Mouse (Mus musculus): ENCODE measurements around the gene Tmprss11e. TPM values are rescaled to one million over a fixed set of nuclear protein-coding genes. Genes with fewer than 3 reads are reported as not detected.

Tmprss11e gene
- polyA plus RNA-seq, 1 experiment from 2014 or later: not detected

DNA sequence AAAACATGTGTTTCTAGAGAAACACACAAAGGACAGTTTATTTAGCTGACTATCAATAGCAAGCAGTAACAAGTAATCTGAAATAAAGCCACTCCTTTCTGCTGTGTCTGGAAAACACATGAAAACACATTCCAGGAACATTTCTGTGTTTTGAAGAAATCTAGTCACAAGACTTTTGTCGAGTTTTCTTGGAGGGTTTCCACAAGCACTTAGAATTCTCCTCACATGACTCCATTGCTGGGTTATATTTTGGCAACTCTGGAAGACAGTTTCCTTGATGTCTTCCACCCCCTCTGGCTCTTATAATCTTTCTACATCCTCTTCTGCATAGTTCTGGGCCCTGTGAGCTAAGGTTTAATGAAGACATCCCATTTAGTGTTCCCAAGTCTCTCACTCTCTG lies 32.9 kb upstream of the Tmprss11e start:
- Histone ChIP-seq H3K4me1 (replicated peaks; ENCODE audit: control insufficient read depth, insufficient read depth, low read length) (no peaks in the 10 kb centered on the region), H3K9me3 (ENCODE audit: control insufficient read depth) (no peaks in the 10 kb centered on the region), H3K36me3 (ENCODE audit: control insufficient read depth, insufficient read depth) (no peaks in the 10 kb centered on the region), H3K27ac (ENCODE audit: low read depth, low read length) (no peak overlapping the region), H3K27me3 (replicated peaks; ENCODE audit: control insufficient read depth, insufficient read depth, low read length) (no peaks in the 10 kb centered on the region), H3K4me2 (replicated peaks; ENCODE audit: low read depth) (no peak overlapping the region), H3K4me3 (ENCODE audit: low read depth, low read length) (no peak overlapping the region), H3K9ac (ENCODE audit: low read depth, low read length) (no peak overlapping the region)
- TF ChIP-seq CTCF (IDR thresholded peaks at IDR 0.05; ENCODE audit: low read depth): no peak
- 63% methylated on average over 1 of the region's 1 CpGs for WGBS
- ATAC-seq: no peak

DNA sequence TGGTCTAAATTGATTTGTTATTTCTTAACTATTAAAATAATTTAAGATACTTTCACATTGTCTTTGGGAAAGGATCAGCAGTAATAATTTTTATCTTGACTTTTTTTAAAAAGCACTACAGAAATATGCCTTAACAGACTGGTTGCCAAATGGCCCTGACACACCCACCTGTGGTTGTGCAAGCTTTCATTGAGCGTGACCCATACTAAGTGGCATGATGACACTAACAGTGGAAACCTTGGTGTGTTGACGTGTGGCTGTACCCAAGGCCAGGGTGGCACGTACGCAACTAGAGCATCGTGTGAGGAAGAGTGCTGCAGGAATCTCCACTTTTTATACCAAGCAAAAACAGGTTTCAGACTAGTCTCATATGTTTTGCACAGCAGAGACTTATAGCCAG lies 31.3 kb upstream of the Tmprss11e start:
- Histone ChIP-seq H3K27ac (ENCODE audit: low read depth, low read length) (no peak overlapping the region), H3K4me1 (replicated peaks; ENCODE audit: control insufficient read depth, insufficient read depth, low read length) (0 out of 2 replicates have a peak, but pooled peaks cover 2% of the 10 kb centered on the region), H3K4me3 (ENCODE audit: low read depth, low read length) (no peak overlapping the region), H3K36me3 (ENCODE audit: control insufficient read depth, insufficient read depth) (no peaks in the 10 kb centered on the region), H3K9me3 (ENCODE audit: control insufficient read depth) (no peaks in the 10 kb centered on the region), H3K4me2 (replicated peaks; ENCODE audit: low read depth) (no peak overlapping the region), H3K27me3 (replicated peaks; ENCODE audit: control insufficient read depth, insufficient read depth, low read length) (no peaks in the 10 kb centered on the region), H3K9ac (ENCODE audit: low read depth, low read length) (no peak overlapping the region)
- 74% methylated on average over 5 of the region's 5 CpGs for WGBS
- TF ChIP-seq CTCF (IDR thresholded peaks at IDR 0.05; ENCODE audit: low read depth): no peak
- ATAC-seq: no peak

DNA sequence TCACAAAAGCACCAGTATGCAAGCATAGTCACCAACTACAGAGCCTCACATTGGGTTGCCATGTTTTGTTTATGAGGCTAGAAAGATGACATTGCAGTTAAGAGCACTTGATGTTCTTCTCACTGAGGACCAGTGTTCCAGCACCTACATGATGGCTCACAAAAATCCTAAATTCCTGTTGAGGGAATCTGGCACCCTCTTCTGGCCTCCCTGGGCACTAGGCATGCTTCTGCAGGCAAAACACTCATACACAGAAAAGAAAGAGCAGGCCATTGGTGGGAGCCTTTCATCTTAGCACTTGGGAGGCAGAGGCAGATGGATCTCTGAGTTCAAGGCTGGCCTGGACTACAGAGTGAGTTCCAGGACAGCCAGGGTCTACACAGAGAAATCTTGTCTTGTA lies 25.4 kb upstream of the Tmprss11e start:
- Histone ChIP-seq H3K4me3 (ENCODE audit: low read depth, low read length) (no peak overlapping the region), H3K9ac (ENCODE audit: low read depth, low read length) (no peak overlapping the region)

DNA sequence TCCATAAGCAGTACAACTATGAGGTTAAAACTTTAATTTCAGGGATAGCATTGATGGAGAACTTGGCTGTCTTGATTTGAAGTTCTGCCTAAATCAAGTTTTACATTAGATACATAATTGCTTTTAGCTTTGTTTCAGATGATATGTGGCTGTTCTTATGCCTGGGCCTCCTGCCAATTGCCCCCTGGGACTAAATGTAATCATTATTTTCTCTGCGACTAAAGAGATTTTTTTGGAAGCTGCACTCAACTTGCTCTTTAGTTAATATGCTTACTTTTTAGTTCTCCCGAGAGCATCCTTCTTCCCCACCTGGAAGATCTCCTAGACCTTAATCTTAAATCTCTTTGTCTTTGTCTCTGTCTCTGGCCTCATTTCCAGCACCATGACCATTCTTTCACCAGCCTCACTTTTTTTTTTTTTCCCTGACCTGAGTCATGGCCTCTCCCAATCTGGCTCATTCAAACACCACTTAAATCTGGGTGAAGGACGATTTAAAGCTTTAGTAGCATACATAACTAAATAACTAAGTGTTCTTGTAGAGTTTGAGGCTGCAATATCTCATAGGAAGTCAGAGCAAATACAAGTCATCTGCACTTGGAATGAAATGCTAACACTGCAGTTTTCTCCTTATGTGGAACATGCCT lies 23.5 kb upstream of the Tmprss11e start:
- 0 out of 2 replicates have a peak, but pooled peaks cover 2% of the 10 kb centered on the region for H3K4me1 ChIP-seq (replicated peaks; ENCODE audit: control insufficient read depth, insufficient read depth, low read length)
- H3K36me3 ChIP-seq (ENCODE audit: control insufficient read depth, insufficient read depth): no peaks in the 10 kb centered on the region
- H3K9ac ChIP-seq (ENCODE audit: low read depth, low read length): no peak overlapping the region
- no peak overlapping the region for H3K4me3 ChIP-seq (ENCODE audit: low read depth, low read length)
- no peak for ATAC-seq
- no peak for TF ChIP-seq CTCF (IDR thresholded peaks at IDR 0.05; ENCODE audit: low read depth)
- H3K9me3 ChIP-seq (ENCODE audit: control insufficient read depth): no peaks in the 10 kb centered on the region
- H3K27ac ChIP-seq (ENCODE audit: low read depth, low read length): no peak overlapping the region
- H3K27me3 ChIP-seq (replicated peaks; ENCODE audit: control insufficient read depth, insufficient read depth, low read length): no peaks in the 10 kb centered on the region
- 46% methylated on average over 3 of the region's 3 CpGs for WGBS
- H3K4me2 ChIP-seq (replicated peaks; ENCODE audit: low read depth): no peak overlapping the region

More for the DNA sequence above, 25.4 kb upstream of the Tmprss11e start:
- TF ChIP-seq CTCF (IDR thresholded peaks at IDR 0.05; ENCODE audit: low read depth): peak; percentile 19; the same call in 1 of the 2 replicates
- Histone ChIP-seq H3K36me3 (ENCODE audit: control insufficient read depth, insufficient read depth) (no peaks in the 10 kb centered on the region), H3K9me3 (ENCODE audit: control insufficient read depth) (no peaks in the 10 kb centered on the region), H3K27me3 (replicated peaks; ENCODE audit: control insufficient read depth, insufficient read depth, low read length) (no peaks in the 10 kb centered on the region), H3K4me2 (replicated peaks; ENCODE audit: low read depth) (no peak overlapping the region), H3K4me1 (replicated peaks; ENCODE audit: control insufficient read depth, insufficient read depth, low read length) (0 out of 2 replicates have a peak, but pooled peaks cover 2% of the 10 kb centered on the region), H3K27ac (ENCODE audit: low read depth, low read length) (no peak overlapping the region)
- ATAC-seq: no peak

- Histone ChIP-seq H3K27ac (ENCODE audit: low read depth, low read length) (no peak overlapping the region), H3K36me3 (ENCODE audit: control insufficient read depth, insufficient read depth) (no peaks in the 10 kb centered on the region), H3K9me3 (ENCODE audit: control insufficient read depth) (no peaks in the 10 kb centered on the region), H3K4me1 (replicated peaks; ENCODE audit: control insufficient read depth, insufficient read depth, low read length) (no peaks in the 10 kb centered on the region), H3K9ac (ENCODE audit: low read depth, low read length) (no peak overlapping the region), H3K27me3 (replicated peaks; ENCODE audit: control insufficient read depth, insufficient read depth, low read length) (no peaks in the 10 kb centered on the region), H3K4me3 (ENCODE audit: low read depth, low read length) (no peak overlapping the region), H3K4me2 (replicated peaks; ENCODE audit: low read depth) (no peak overlapping the region)
- ATAC-seq: no peak
- WGBS: 61% methylated on average over 3 of the region's 3 CpGs
- TF ChIP-seq CTCF (IDR thresholded peaks at IDR 0.05; ENCODE audit: low read depth): no peak
Observed at GRCm38 (mm10) chr5:86742796-86743195, 2.8 kb downstream of the Tmprss11e start.

GRCm38 (mm10) chr5:86741146-86741545 lies 4.5 kb downstream of the Tmprss11e start:
- Histone ChIP-seq H3K36me3 (ENCODE audit: control insufficient read depth, insufficient read depth) (no peaks in the 10 kb centered on the region), H3K27ac (ENCODE audit: low read depth, low read length) (no peak overlapping the region), H3K4me3 (ENCODE audit: low read depth, low read length) (no peak overlapping the region), H3K9me3 (ENCODE audit: control insufficient read depth) (no peaks in the 10 kb centered on the region), H3K9ac (ENCODE audit: low read depth, low read length) (no peak overlapping the region), H3K4me1 (replicated peaks; ENCODE audit: control insufficient read depth, insufficient read depth, low read length) (no peaks in the 10 kb centered on the region), H3K27me3 (replicated peaks; ENCODE audit: control insufficient read depth, insufficient read depth, low read length) (no peaks in the 10 kb centered on the region), H3K4me2 (replicated peaks; ENCODE audit: low read depth) (no peak overlapping the region)
- ATAC-seq: no peak
- no peak for TF ChIP-seq CTCF (IDR thresholded peaks at IDR 0.05; ENCODE audit: low read depth)
- WGBS: 67% methylated on average over 5 of the region's 5 CpGs

Data from intestine, postnatal 0 days (tissue).